Mouse (Mus musculus) gastrocnemius, postnatal 14 days (tissue): Measurements from ENCODE around the gene Tssk2. TPM values are rescaled to one million over a fixed set of nuclear protein-coding genes. Genes with fewer than 3 reads are reported as not detected.
A peak's percentile ranks its signal among the peaks of the same experiment; 100 is the strongest.

ENCODE experiments used
- DNase-seq: peaks from one replicate; pipeline ENCODE4 v3.0.0; 2021; ENCODE audit warnings: mixed read lengths
- intact Hi-C: fragments of 180-260 bp; cut with DNase I; formaldehyde crosslinking; loops from one replicate; pipeline ENCODE4 v1.15.1; 2025; ENCODE audit warnings: low total_unique reads
- total RNA-seq, 2 experiments: library from RNA; stranded (reverse); gene quantifications; 2 replicates each; pipeline ENCODE4 v1.2.3; 2021

Gene Tssk2
- total RNA-seq, 2 experiments from 2014 or later, result not detected

DNA sequence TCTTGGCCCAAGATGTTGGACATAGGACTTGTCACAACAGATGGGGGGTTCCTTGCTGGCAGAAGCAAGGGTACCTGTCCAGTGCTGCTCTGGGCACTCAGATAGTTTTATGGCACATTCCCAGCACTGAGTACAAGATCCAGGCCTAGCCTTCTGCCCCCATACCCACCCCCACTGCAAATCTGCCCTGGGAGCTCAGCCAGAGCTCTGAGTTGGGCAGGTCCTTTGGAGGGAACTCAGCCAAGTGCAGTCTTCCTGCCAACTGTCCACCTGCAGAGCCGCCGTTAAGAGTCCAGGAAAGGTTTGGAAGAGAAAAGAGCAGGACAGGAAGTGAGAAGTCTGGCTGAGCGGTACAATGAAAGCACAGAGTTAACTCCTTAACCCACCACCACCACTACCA is 5.8 kb upstream of the Tssk2 start:
- intact Hi-C loops, result no loop called here
- no peak for DNase-seq

GRCm38 (mm10) chr16:17893923-17894322 is 4.5 kb upstream of the Tssk2 start, which contains the start of gene Tssk1:
TSS of gene Tssk1 (plus strand) at chr16:17894223.
- intact Hi-C loops, result no loop called here
- DNase-seq, result no peak

GRCm38 (mm10) chr16:17896091-17896490 is 2.3 kb upstream of the Tssk2 start:
- DNase-seq, result no peak

DNA sequence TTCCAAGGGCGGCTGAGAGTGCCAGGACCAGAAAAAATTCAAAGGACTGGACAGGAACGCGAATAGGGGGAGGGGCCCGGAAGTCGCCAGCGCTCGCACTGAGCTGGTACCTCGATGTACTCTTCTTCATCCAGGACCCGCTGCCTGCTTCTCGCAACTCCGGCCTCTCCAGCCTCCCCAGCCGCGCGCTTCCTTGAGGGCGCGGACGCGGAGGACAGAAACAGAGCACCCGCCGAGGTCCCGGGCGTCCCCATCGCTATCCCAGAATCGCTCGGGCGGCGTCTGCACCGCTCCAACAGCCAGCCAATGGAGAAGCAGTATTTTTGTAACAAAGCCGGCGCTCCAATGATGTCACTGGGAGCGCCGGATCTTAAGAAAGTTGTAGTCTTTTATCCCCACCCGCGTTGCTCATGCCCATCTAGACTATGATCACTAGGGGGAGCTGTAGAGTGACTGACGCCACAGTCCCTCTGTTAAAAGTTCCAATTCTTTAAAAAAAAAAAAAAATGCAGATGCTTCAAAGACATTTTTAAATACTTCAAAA is 12.7 kb downstream of the Tssk2 start, which contains the start of gene Ess2:
Gene Ess2, minus strand, starts transcription at position 297 of the 544 bp plus-strand sequence.
- intact Hi-C loops, result loop anchor here (5.0 kb wide), 2 partner anchors 76 to 136 kb away; no protein-coding TSS in a partner anchor
- peak; percentile 85 for DNase-seq

More at GRCm38 (mm10) chr16:17896091-17896490, 2.3 kb upstream of the Tssk2 start:
- intact Hi-C loops, result no loop called here

GRCm38 (mm10) chr16:17914307-17915249 is 16.1 kb downstream of the Tssk2 start, which contains the start of gene Gsc2:
TSS of gene Gsc2 (minus strand) at chr16:17915059.
- DNase-seq, result no peak
- intact Hi-C loops, result loop anchor here (5.0 kb wide), 2 partner anchors 73 to 133 kb away; no protein-coding TSS in a partner anchor

GRCm38 (mm10) chr16:17920586-17920985 is 22.1 kb downstream of the Tssk2 start:
- DNase-seq, result no peak
- intact Hi-C loops, result no loop called here

DNA sequence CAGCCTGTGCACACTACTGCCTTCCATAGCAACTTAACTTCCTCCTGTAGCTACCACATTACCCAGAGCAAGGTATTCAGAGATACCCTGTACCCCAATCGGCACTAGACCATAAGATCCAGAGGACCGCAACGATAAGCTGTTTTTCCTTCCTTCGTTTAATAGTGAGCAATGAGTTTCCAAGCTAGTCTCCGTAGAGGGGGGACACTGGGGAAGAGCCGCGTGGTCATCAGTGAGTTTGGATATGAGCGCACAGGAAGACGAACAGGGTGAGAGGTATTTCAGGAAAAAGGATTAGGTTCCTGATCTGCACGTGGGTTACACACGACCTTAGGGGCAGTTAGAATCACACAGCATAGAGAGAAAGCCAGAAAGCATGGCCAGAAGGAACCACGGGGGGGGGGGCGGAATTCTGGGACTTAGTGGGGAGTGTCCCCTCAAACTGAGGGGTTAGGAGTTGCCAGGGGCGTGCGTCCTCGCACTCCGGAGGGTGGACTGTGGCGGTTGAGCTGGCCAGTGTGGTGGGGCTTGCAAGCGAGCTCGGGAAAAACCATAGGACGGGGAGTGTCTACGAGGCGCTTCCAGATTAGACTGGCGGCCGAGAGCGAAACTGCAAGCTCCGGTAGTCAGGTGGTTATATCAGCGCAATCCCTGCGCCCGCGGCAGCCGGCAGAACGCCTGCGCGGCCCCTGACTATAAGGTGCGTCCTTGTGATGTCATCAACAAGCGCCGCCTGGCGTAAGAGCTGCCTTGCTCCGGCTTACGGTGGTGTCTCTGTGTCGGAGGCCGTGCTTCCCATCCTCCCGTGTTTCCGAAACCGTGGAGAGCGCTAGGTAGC is 23.1 kb downstream of the Tssk2 start:
- peak; percentile 95 for DNase-seq
- intact Hi-C loops, result no loop called here

GRCm38 (mm10) chr16:17922163-17922538 is 23.7 kb downstream of the Tssk2 start:
- intact Hi-C loops, result no loop called here
- no peak for DNase-seq

DNA sequence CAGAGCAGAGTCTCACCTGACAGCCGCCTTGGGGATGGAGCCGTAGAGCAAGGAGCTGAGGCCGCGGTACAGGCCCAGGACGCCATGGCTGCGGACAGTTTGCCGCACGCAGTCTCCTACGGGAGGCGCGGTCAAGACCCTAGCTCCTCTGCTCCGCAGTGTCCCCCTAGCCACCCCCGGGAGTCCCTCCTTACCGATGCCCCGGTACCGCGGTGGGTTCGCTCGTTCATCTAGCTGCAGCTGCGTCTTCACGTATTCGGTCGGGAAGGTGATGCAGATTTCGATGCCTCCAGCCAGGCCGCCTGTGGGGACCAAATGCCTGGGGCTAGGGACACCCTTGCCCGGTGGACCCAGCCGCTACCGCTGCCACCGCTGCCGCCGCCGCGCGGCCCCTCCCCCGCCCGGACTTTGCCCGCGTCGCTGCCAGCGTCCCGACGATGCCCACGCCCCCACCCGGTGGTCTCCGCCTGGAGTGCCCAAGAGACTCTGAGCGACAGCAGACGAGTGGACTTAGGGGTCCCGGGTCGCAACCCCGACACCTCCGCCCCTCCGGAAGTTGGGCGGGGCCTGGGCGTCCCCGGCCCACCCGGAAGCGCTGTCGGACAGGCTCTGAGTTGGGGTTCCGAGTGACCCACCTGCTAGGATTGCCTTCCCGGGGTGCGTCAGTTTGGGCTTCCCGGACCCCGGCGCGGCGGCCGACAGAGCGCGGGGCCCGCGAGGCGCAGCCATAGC is 29.1 kb downstream of the Tssk2 start:
- no peak for DNase-seq
- intact Hi-C loops, result no loop called here

GRCm38 (mm10) chr16:17928087-17928580 is 29.7 kb downstream of the Tssk2 start, which contains the start of gene Slc25a1:
TSS of gene Slc25a1 (minus strand) at chr16:17928219.
- intact Hi-C loops, result no loop called here
- DNase-seq, result peak; percentile 67

- DNase-seq, result peak; percentile 74
- intact Hi-C loops, result no loop called here
Measured at GRCm38 (mm10) chr16:17928627-17929104, 30.2 kb downstream of the Tssk2 start.

GRCm38 (mm10) chr16:17929211-17929610 is 30.8 kb downstream of the Tssk2 start:
- intact Hi-C loops, result no loop called here
- DNase-seq, result no peak

DNA sequence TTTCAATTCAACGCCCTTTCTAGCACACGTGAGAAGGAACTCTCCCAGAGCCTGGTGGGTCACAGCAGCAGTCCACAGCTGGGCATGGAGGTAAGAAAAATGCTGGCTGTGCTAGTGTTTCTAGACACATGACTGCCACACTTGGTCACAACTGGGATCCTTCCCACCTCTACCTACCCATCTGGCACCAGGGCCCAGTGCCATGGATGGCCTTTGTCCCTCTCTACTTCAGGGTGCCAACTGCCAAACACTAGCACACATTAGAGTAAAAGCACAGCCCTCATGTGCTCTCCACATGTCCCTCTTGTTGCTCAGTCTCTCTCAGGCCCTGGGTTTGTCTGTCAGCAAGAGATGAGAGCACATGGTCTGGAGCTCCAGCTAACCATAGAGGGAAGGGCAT is 31.2 kb downstream of the Tssk2 start:
- intact Hi-C loops, result no loop called here
- DNase-seq, result no peak

DNA sequence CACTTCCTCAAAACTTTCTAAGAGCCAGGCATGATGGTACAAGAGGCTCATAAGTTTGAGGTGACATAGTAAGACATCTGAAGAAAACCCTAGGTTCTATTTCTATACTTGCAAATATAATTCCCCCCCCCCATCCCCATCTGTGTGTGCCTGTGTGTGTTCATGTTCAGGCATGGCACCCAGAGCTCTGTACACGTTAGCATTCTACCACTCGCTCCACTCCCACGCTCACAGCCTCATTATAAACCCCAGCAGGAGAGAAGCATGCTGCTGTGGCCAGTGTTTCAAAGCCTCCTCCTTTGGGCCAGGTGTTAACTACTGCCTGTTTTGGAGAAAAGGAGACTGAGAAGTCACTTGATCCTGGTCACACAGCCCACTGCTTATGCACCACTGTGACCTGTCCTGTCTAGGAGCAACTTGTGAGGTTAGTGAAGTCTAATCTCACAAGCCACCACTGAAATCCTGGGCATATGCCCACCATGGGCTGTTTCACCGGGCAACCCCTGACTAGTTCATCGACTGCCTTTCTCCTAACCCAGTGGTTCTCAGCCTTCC is 33.5 kb downstream of the Tssk2 start:
- DNase-seq, result no peak
- intact Hi-C loops, result no loop called here

- no peak for DNase-seq
- intact Hi-C loops, result no loop called here
Measured at GRCm38 (mm10) chr16:17933594-17934444, 35.4 kb downstream of the Tssk2 start.

GRCm38 (mm10) chr16:17934445-17934910 is 36.0 kb downstream of the Tssk2 start:
- no peak for DNase-seq
- intact Hi-C loops, result no loop called here

DNA sequence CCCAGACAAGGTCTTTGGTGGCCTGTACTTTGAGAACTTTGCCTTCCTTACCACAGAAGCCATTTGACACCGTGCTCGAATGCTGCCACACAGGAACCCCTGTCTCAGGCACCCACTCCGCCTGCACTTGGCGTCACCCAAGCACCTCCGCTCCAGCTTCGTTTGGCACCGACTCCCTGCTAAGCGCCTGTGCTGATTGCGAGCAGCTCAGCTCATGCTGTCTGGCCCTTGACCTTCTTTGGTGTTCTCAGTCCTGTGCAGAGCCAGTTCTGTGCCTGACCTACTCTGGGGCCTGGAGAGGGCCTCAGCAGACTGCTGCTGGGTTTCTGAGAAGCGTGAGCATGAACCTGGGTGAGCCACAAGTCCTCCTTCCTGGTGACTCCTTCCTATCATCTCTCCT is 38.3 kb downstream of the Tssk2 start:
- intact Hi-C loops, result no loop called here
- no peak for DNase-seq
